ENCODE assay signal across 21 mouse cellular contexts in the genomic region with DNA sequence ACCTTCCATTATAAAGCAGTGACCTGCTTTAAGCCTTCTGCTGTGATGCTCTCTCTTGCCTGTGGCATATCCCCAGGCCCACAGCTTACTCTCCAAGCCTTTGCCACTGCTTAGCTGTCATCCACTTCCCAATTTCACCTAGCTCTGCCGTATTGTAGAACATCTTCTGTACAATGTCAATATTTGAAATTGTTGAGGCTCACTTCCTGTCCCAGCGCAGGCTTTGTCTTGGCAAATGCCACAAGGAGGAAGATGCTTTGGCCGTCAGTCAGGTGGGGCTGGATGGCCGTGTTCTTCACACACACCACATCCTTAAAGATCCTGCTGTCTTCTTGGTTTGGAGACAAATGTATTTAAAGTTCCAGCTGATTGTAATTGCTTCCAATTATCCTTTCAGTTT. TPM values are rescaled to one million over a fixed set of nuclear protein-coding genes. Genes with fewer than 3 reads are reported as not detected.
"Had no signal": no experiment of that assay in that cellular context is flagged by ENCODE, and none has a peak within 500 bp of the region (broad histone marks: within the 10 kb centered on the region; RNA-seq: fewer than 3 reads in every experiment).

No protein-coding gene starts in this region.

- H3K4me3 ChIP-seq: liver, embryonic 12.5 days; midbrain, embryonic 10.5 days; midbrain, embryonic 12.5 days; neural tube, embryonic 12.5 days had no signal

- H3K27ac ChIP-seq: liver, embryonic 12.5 days; liver, embryonic 14.5 days; midbrain, embryonic 10.5 days; midbrain, embryonic 12.5 days; neural tube, embryonic 12.5 days had no signal

- H3K36me3 ChIP-seq: liver, embryonic 12.5 days had no signal

- ATAC-seq: liver, embryonic 12.5 days; midbrain, embryonic 16.5 days had no signal

- H3K9me3 ChIP-seq: liver, embryonic 12.5 days; midbrain, embryonic 10.5 days; midbrain, embryonic 12.5 days; neural tube, embryonic 12.5 days had no signal

- DNase-seq: lung, adult 18-20 months; lung, embryonic 14.5 days; lung, postnatal 10 days; lung, postnatal 4 days; midbrain, embryonic 14.5 days; retina, postnatal 1 day; right cerebral cortex, adult 18-20 months; thymus, adult 2 months; thymus, postnatal 25 days; thymus, postnatal 4 days had no signal

- H3K4me1 ChIP-seq: liver, embryonic 12.5 days; midbrain, embryonic 12.5 days; neural tube, embryonic 12.5 days had no signal

- H3K27me3 ChIP-seq: midbrain, embryonic 12.5 days; neural tube, embryonic 12.5 days had no signal

RNA-seq across cellular contexts. Expression of gene Rfx4, which starts 29.5 kb away (rescaled TPM):
- total RNA-seq: megakaryocyte-erythroid progenitor cell, adult 5-6 weeks had no signal
- polyA plus RNA-seq: liver, embryonic 12.5 days; liver, embryonic 14.5 days; liver, embryonic 16.5 days; lung, embryonic 14.5 days; spleen, adult 2 months; stomach, embryonic 14.5 days; stomach, embryonic 16.5 days had no signal
